Mouse (Mus musculus) neural tube, embryonic 14.5 days (tissue): ENCODE results near the gene Cry1. TPM values are rescaled to one million over a fixed set of nuclear protein-coding genes. Genes with fewer than 3 reads are reported as not detected.

Experiments
- ATAC-seq: fragments of 200-750 bp; cut with Nextera tagmentation; 2 replicates; pipeline ENCODE4 v1.8.0; 2017; ENCODE audit warnings: low read depth, mild to moderate bottlenecking, moderate TSS enrichment, moderate library complexity
- H3K27ac ChIP-seq: fragments of 300-500 bp; sonication (generic); 2 replicates; pipeline ENCODE4 v1.5.1; 2014; ENCODE audit warnings: low read depth, mild to moderate bottlenecking, control low read depth, low read length, moderate library complexity, mixed read lengths
- H3K27me3 ChIP-seq: fragments of 300-500 bp; sonication (generic); 2 replicates; pipeline ENCODE4 v1.6.1; 2014; ENCODE audit warnings: low read length; ENCODE audit not compliant: control insufficient read depth, insufficient read depth
- H3K36me3 ChIP-seq: fragments of 300-500 bp; sonication (generic); 2 replicates; pipeline ENCODE4 v1.6.1; 2014; ENCODE audit warnings: low read length, mixed read lengths; ENCODE audit not compliant: control insufficient read depth, insufficient read depth
- H3K4me1 ChIP-seq: fragments of 300-500 bp; sonication (generic); 2 replicates; pipeline ENCODE4 v1.6.1; 2014; ENCODE audit warnings: low read length; ENCODE audit not compliant: control insufficient read depth, insufficient read depth
- H3K4me2 ChIP-seq: fragments of 300-500 bp; sonication (generic); 2 replicates; pipeline ENCODE4 v1.6.1; 2014; ENCODE audit warnings: mild to moderate bottlenecking, low read depth, low read length, control low read depth
- H3K4me3 ChIP-seq: fragments of 300-500 bp; sonication (generic); 2 replicates; pipeline ENCODE4 v1.5.1; 2014; ENCODE audit warnings: low read depth, low read length, control low read depth, mixed read lengths
- H3K9ac ChIP-seq: fragments of 300-500 bp; sonication (generic); replicated peaks from 2 replicates; pipeline ENCODE4 v1.6.1; 2014; ENCODE audit warnings: low read depth, mild to moderate bottlenecking, control low read depth, low read length, mixed read lengths
- H3K9me3 ChIP-seq: fragments of 300-500 bp; sonication (generic); 2 replicates; pipeline ENCODE4 v1.6.1; 2016; ENCODE audit warnings: low read length; ENCODE audit not compliant: control insufficient read depth
- WGBS: fragments of 180-500 bp; shearing (Covaris S2); extraction: QIAGEN DNeasy Blood & Tissue Kit; methylation state at CpG from one replicate; pipeline ENCODE4 v1.1.7; 2014; 5-methylcytosine and 5-hydroxymethylcytosine counted together
- polyA plus RNA-seq: library from polyadenylated mRNA; unstranded; fragments of >200 nt; fragmentation: Nextera tagmentation; extraction: Ambion mirVana; gene quantifications from 2 replicates; pipeline ENCODE4 v1.2.1, GENCODE M21; 2014

The Cry1 gene
- polyA plus RNA-seq, 1 experiment from 2014 or later: 33.0 TPM

- no peaks in the 10 kb centered on the region for H3K36me3 ChIP-seq
- H3K4me3 ChIP-seq: peak overlapping the region; percentile 94
- H3K4me1 ChIP-seq: peaks cover 13% of the 10 kb centered on the region
- H3K4me2 ChIP-seq: peak overlapping the region; percentile 85
- H3K27me3 ChIP-seq: no peaks in the 10 kb centered on the region
- WGBS: 1% methylated on average over 10 of the region's 10 CpGs
- peak; percentile 45 for ATAC-seq
- peak overlapping the region; percentile 88 for H3K27ac ChIP-seq
- H3K9me3 ChIP-seq: no peaks in the 10 kb centered on the region
- H3K9ac ChIP-seq: peak overlapping the region; percentile 82
These were observed 83.0 kb downstream of the Cry1 start for GRCm38 (mm10) chr10:85101841-85102240.

Other genes starting within 250 kb of the Cry1 start
- gene Fhl4, start 82.6 kb downstream of the Cry1 start, polyA plus RNA-seq: 2.8 and 3.0 TPM in 2 replicates
- 55.4 and 61.4 TPM in 2 replicates for gene Tmem263, start 82.4 kb downstream of the Cry1 start, polyA plus RNA-seq
- 33.1 and 35.4 TPM in 2 replicates for gene Mterf2, start 57.0 kb downstream of the Cry1 start, polyA plus RNA-seq
- 27.9 and 32.1 TPM in 2 replicates for gene Btbd11, start 201.8 kb upstream of the Cry1 start, polyA plus RNA-seq